Mouse (Mus musculus): ENCODE results near the gene Entpd2.
A peak's percentile ranks its signal among the peaks of the same experiment; 100 is the strongest.
"Not testable (repeated sequence)": the region's sequence is repeated elsewhere in the genome, so short reads cannot be mapped to it uniquely, and the experiment has no call there.

Gene Entpd2

GRCm38 (mm10) chr2:25394281-25395221 lies 1.1 kb upstream of the Entpd2 start:
- DNase-seq = no peak

- no peak for DNase-seq
Observed at GRCm38 (mm10) chr2:25396597-25396983, 916 bp downstream of the Entpd2 start.

- no peak for DNase-seq
Observed at GRCm38 (mm10) chr2:25397010-25397409, 1.3 kb downstream of the Entpd2 start.

- DNase-seq = no peak
Observed at GRCm38 (mm10) chr2:25398065-25398464, 2.4 kb downstream of the Entpd2 start.

DNA sequence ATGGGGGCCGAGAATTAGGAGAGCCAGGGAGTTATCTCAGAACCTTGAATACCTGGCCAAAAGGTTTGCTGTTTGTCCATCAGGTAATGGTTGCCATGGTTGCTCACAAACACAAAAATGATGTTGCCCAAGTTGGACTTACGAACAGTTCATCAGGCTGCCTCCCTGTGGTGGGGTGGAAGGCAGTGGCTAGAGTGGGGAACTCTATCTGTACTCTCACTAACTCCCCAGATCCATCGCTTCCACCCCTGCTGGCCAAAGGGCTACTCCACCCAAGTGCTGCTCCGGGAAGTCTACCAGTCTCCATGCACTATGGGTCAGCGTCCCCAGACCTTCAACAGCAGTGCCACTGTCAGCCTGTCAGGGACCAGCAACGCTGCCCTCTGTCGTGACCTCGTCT lies 3.4 kb downstream of the Entpd2 start, which contains the start of gene Npdc1:
Gene Npdc1 (plus strand): TSS at position 301 of the 400 bp plus-strand sequence.
- DNase-seq = no peak

DNA sequence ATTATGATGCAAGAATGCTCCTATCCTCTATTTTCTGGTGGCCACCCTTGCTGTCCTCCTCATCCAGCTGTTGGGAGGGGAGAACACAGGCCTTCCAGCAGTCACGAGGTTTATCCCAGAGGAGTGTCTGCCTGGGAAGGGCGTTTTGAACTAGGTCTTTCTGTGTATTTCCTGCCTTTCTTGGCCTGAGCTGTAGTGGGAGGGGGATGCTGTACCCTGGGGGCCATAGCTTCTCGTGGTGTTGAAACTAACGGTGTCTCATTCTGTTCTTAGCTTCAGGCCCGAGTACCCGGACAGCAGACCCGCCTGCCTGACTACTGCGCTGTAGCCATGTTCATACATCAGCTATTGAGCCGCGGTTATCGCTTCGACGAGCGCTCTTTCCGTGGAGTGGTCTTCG lies 4.6 kb downstream of the Entpd2 start:
- no peak for DNase-seq

GRCm38 (mm10) chr2:25400764-25401163 lies 5.1 kb downstream of the Entpd2 start:
- peak; percentile 53 for DNase-seq

DNA sequence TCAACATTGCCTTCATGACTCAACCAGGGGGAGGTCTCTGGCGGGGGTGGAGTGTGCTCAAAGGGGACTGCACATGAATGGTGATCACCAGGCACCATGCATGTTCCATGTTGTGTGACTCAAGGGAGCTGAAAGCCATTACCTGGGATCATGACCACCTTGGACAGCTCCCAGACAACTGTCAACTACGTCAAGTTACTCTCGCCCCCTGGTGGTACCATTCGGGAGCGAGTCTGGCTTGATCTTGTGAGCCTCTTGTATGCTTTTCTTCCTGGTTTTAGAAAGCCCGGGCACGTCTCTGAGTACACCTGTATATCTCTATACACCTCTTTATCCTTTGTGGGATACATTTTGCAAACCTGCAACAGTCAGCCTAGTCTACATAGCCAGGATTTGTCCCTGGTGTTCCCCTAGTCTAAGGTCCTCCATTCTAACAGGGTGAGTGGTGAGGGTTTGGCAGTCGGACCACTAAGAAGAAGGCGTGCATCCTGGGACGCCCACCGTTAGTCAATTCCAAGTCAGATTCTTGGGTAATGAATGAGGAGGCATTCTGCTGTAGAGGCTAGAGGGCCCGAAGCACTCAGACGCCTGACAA lies 6.8 kb downstream of the Entpd2 start:
- peak; percentile 89 for DNase-seq

- peak; percentile 55 for DNase-seq
Observed at GRCm38 (mm10) chr2:25402972-25403601, 7.4 kb downstream of the Entpd2 start.

GRCm38 (mm10) chr2:25403994-25404393 lies 8.3 kb downstream of the Entpd2 start:
- no peak for DNase-seq

DNA sequence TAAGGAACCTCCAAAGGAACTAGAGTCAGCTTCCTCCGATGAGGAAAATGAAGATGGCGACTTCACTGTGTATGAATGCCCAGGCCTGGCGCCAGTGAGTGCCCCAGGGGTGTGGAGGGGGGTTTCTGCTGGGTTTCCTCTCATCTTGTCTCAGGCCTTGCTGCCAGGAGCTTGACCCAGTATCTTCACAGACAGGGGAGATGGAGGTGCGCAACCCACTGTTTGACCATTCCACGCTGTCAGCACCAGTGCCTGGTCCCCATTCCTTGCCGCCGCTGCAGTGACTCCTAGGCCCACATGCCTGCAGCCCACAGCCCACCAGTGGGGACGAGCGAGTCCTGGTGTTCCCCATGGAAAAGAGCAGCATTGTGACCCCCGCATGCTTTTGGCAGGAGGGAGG lies 13.2 kb downstream of the Entpd2 start:
- DNase-seq = no peak

- DNase-seq = not testable (repeated sequence)
Observed at GRCm38 (mm10) chr2:25413436-25413835, 17.8 kb downstream of the Entpd2 start.

DNA sequence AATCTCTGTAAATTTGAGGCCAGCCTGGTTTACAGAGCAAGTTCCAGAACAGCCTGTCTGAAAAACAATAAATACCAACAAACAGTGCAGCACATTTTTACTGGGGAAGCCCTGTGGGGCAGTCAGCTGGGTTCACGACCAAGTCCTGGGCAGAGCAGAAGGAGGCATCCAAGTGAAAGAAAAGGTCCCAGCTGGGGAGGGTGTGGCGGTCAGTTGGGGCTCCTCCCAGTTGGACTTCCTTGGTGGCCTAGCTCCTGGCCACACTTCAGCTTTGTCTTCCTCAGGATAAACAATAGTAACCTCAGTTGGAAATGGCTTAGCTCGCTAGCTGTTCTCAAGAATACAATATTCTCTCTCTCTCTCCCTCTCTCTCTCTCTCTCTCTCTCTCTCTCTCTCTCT lies 21.8 kb downstream of the Entpd2 start:
- DNase-seq = no peak

DNA sequence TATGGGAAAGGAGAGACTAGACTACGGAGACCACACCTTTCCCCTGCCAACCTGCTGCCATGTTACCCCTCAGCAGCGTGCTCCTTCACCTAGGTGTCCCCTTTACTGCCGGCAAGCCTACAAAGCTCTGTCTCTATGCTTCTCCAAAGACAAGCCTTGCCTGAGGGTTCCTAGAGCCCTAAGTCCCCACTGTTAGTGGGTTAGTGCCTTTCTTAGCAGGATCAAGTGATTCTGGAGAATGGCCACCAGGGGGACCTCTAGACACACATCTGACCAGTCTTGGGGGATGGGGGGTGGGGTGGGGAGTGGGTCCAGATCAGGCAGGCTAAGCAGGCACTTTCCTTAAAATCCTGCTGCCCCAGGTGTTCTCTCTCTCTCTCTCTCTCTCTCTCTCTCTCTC lies 26.2 kb downstream of the Entpd2 start:
- peak; percentile 70 for DNase-seq

DNA sequence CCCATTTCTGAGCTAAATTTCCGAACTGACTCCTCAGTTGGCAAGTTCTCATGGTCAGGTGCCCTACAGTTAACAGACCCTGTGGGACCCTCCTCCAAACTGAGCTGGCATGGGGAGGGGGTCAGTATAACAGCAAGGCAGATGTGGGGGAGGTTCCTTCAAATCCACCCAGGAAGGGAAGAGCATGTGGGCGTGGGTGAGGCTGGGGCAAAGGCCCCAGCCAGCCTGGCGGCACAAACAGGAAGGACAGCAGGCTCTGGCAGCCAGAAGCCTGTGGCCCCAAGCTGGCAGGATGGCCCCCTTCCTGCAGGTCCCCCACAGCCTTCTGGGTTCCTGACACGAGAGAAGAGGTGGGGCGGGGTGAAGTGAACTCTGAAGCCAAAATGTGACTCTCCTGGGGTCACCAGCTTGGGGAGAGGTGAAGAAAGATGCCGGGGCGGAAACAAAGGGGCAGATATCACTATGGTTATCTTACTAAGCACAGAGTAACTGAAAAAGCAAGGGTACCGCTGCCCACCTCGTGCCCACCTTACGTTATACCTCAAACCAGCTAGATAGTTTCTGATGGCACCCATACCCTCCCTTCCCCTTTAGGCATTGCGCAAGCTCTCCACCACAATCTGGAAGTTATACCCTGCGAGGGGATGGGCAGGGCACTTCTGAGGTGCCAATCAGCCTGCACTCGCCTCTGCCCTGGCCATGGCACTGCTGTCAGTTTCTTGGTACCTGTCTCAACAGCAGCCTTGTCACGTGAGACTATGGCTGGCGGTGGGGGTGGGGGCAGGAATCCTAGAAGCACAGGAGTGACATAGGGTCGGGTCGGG lies 27.1 kb downstream of the Entpd2 start, which contains the start of gene Fut7:
Gene Fut7 (plus strand): TSS at position 681 of the 824 bp plus-strand sequence.
- DNase-seq = peak; percentile 57

GRCm38 (mm10) chr2:25423626-25424025 lies 28.0 kb downstream of the Entpd2 start:
- DNase-seq = no peak

DNA sequence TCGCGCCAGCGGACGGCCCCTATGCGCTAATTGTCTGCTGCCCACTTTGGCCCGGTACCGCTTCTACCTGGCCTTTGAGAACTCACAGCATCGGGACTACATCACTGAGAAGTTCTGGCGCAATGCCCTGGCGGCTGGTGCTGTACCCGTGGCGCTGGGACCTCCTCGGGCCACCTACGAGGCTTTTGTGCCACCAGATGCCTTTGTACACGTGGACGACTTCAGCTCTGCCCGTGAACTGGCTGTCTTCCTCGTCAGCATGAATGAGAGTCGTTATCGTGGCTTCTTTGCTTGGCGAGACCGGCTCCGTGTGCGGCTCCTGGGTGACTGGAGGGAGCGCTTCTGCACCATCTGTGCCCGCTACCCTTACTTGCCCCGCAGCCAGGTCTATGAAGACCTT lies 29.8 kb downstream of the Entpd2 start:
- no peak for DNase-seq

DNA sequence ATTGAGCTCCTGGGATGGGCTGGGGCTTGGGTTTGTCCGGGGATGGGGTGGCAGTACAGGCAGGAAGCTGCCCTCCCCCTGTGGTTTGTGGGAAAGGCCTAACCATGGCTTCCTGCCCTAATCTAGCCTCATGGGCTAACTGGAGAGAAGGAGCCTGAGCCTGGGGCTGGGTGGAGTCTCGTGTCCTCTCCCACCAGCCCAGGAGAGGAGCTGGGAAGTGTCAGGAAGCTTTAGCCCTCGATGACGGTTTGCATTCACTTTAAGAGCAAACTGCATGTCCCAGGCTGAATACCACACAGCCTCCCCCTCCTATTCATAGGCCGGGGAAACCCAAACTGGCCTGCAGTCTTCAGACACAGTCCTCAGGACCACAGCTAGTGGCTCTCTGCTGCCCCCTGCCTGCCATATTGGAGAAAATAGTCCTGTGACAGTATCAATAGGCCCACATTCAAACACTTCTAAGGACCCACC lies 31.1 kb downstream of the Entpd2 start:
- peak; percentile 70 for DNase-seq

DNA sequence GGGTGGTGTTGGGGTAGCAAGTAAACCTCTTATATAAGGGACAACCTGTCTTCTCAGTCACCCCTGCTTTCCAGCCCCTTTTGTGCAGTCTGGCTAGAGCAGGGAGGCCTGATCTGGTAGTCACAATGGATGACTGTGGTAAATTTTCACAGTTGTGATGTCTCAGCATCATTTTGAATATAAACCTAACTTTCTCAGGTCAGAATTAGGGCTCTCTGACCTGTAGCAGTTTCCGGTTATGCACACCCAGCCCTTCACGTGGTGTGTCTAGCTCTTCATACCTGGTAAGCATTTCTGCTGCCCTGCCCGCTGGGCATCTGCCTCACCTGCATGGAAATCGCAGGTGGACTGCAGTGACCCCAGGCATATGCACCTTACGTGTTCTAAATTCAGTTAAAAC lies 31.6 kb downstream of the Entpd2 start:
- no peak for DNase-seq

DNA sequence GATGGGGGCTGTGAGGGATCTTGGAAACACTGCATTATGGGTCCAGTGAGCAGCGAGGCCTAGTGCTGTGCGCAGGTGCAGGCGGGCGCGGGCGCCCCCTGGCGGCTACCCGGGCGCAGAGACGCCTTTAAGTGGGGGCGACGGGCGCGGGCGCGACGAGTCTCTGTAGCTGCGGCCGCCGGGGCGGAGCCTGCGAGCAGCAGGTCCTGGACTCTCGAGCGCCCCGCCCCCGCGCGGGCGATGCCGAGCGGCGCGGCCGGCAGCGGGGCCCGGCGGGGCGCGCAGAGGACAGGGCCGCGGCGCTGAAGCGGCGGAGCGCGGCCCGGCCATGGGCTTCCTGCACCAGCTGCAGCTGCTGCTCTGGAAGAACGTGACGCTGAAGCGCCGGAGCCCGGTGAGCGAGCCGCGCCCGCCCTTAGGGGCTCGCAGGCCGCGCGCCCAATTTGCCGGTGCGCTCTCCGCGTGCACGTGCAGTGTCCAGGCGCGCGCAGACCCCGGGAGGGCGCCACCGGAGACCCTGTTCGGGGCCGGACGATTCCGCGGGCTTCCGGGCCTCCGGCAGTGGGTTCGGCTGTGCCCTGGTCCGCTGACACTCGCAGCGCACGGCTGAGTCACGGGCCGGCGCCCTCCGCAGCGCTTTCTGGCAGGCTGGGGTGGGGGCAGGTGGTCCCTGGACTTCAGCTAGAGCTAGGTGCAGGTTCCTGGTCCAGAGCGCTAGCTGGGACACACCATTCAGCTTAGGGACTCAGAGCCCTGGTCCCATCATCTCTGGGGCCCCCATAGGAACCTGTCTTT lies 33.0 kb downstream of the Entpd2 start, which contains the start of gene Abca2:
Gene Abca2 (plus strand): TSS at position 262 of the 795 bp plus-strand sequence.
- DNase-seq = peak; percentile 97

DNA sequence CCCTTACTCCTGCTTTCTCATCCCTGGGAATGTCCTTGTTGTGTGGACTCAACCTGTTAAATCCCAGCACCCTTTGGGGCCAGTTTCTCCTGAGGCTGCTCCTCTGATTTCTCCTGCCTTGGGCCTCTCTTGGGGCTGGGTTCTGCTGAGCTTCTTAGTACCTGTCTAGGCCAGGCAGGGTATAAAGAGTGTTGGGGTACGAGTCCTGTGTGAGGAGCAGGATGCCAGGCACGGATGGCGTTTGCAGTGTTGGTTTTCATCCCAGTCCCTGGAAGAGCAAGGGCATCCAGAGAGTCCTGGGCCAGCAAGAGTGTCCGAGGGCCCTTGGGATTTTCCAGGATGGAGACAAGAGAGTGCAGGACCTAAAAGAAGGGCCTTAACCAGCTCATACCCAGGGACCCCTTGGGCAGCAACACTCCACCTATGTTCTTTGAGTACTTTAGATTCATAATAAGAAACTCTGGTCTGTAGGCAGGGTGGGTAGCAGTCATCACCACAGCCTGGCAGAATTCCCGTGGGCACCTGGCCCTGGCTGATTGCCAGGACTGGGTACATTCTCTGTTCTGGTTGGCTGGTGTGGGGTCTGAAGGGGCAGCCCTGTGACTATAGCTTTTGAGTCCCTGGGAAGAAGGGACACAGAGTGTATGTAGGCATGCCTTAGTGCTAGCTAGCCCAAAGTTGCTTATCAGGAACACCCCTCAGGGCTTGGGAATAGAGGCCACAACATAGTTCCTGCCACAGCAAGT lies 33.9 kb downstream of the Entpd2 start:
- no peak for DNase-seq

Data from thymus, postnatal 14 days (tissue).